Mouse (Mus musculus) intestine, embryonic 14.5 days (tissue): Measurements from ENCODE around the gene Adam22. TPM values are rescaled to one million over a fixed set of nuclear protein-coding genes. Genes with fewer than 3 reads are reported as not detected.

Source experiments
- ATAC-seq: fragments of 200-750 bp; cut with Nextera tagmentation; replicated peaks from 2 replicates; pipeline ENCODE4 v1.8.0; 2017; ENCODE audit warnings: low read depth, moderate number of reproducible peaks, moderate TSS enrichment, moderate library complexity; ENCODE audit not compliant: low FRiP score, low TSS enrichment
- DNase-seq: peaks from one replicate; pipeline ENCODE4 v3.0.0-alpha.2; 2018; ENCODE audit warnings: low spot score
- H3K27ac ChIP-seq: fragments of 300-500 bp; sonication (generic); 2 replicates; pipeline ENCODE4 v1.5.1; 2014; ENCODE audit warnings: low read depth, mild to moderate bottlenecking, control low read depth
- H3K27me3 ChIP-seq: fragments of 300-500 bp; sonication (generic); replicated peaks from 2 replicates; pipeline ENCODE4 v1.6.1; 2014; ENCODE audit warnings: low read length, control low read depth; ENCODE audit not compliant: control insufficient read depth, insufficient read depth
- H3K36me3 ChIP-seq: fragments of 300-500 bp; sonication (generic); 2 replicates; pipeline ENCODE4 v1.6.1; 2014; ENCODE audit warnings: low read length, control low read depth; ENCODE audit not compliant: control insufficient read depth, insufficient read depth
- H3K4me1 ChIP-seq: fragments of 300-500 bp; sonication (generic); replicated peaks from 2 replicates; pipeline ENCODE4 v1.6.1; 2014; ENCODE audit warnings: low read length, control low read depth, mixed read lengths; ENCODE audit not compliant: control insufficient read depth, insufficient read depth
- H3K4me2 ChIP-seq: fragments of 300-500 bp; sonication (generic); 2 replicates; pipeline ENCODE4 v1.6.1; 2014; ENCODE audit warnings: low read length
- H3K4me3 ChIP-seq: fragments of 300-500 bp; sonication (generic); 2 replicates; pipeline ENCODE4 v1.5.1; 2014; ENCODE audit warnings: low read depth, low read length, control low read depth, mixed read lengths
- H3K9ac ChIP-seq: fragments of 300-500 bp; sonication (generic); 2 replicates; pipeline ENCODE4 v1.6.1; 2014; ENCODE audit warnings: mild to moderate bottlenecking, low read length
- H3K9me3 ChIP-seq: fragments of 300-500 bp; sonication (generic); 2 replicates; pipeline ENCODE4 v1.6.1; 2016; ENCODE audit warnings: low read length, control low read depth; ENCODE audit not compliant: control insufficient read depth
- WGBS: fragments of 180-500 bp; shearing (Covaris S2); extraction: QIAGEN DNeasy Blood & Tissue Kit; methylation state at CpG from one replicate; pipeline ENCODE4 v1.1.7; 2014; 5-methylcytosine and 5-hydroxymethylcytosine counted together
- polyA plus RNA-seq: library from polyadenylated mRNA; unstranded; fragments of >200 nt; fragmentation: Nextera tagmentation; extraction: Ambion mirVana; gene quantifications from 2 replicates; pipeline ENCODE4 v1.2.1, GENCODE M21; 2014

Adam22 gene
- polyA plus RNA-seq, result 10.5 and 11.0 TPM in 2 replicates

- 0 out of 2 replicates have a peak, but pooled peaks cover 7% of the 10 kb centered on the region for H3K27me3 ChIP-seq
- no peaks in the 10 kb centered on the region for H3K36me3 ChIP-seq
- ATAC-seq (peak; percentile 85), DNase-seq (peak; percentile 83)
- H3K27ac ChIP-seq, result no peak within 1 kb of the TSS
- WGBS, result under 1% methylated on average over 55 of the region's 55 CpGs
- H3K4me3 ChIP-seq, result peak within 1 kb of the TSS; percentile 62
- peak within 1 kb of the TSS; percentile 72 for H3K4me2 ChIP-seq
- peak within 1 kb of the TSS; percentile 55 for H3K9ac ChIP-seq
- no peaks in the 10 kb centered on the region for H3K4me1 ChIP-seq
- H3K9me3 ChIP-seq, result no peaks in the 10 kb centered on the region
These were observed at the start of gene Adam22 for GRCm38 (mm10) chr5:8367614-8368327. Gene Adam22, minus strand, starts transcription at chr5:8368160.

GRCm38 (mm10) chr5:8417443-8417842 is 49.5 kb upstream of the Adam22 start:
- H3K4me3 ChIP-seq, result no peak overlapping the region
- no peak overlapping the region for H3K4me2 ChIP-seq
- peaks cover 3% of the 10 kb centered on the region; the same call in 1 of the 2 replicates for H3K4me1 ChIP-seq
- DNase-seq (no peak), ATAC-seq (no peak)
- no peak overlapping the region for H3K9ac ChIP-seq
- H3K27ac ChIP-seq, result no peak overlapping the region
- no peaks in the 10 kb centered on the region for H3K9me3 ChIP-seq
- H3K27me3 ChIP-seq, result no peaks in the 10 kb centered on the region
- H3K36me3 ChIP-seq, result peaks cover 47% of the 10 kb centered on the region
- 62% methylated on average over 1 of the region's 1 CpGs for WGBS

- no peak for DNase-seq
- ATAC-seq, result no peak
- no peak overlapping the region for H3K27ac ChIP-seq
- no peak overlapping the region for H3K4me3 ChIP-seq
- no peaks in the 10 kb centered on the region for H3K9me3 ChIP-seq
- no peak overlapping the region for H3K9ac ChIP-seq
- peaks cover 3% of the 10 kb centered on the region; the same call in 1 of the 2 replicates for H3K4me1 ChIP-seq
- H3K4me2 ChIP-seq, result no peak overlapping the region
- H3K36me3 ChIP-seq, result peaks cover 48% of the 10 kb centered on the region
- 89% methylated on average over 3 of the region's 3 CpGs for WGBS
- no peaks in the 10 kb centered on the region for H3K27me3 ChIP-seq
These were observed 48.9 kb upstream of the Adam22 start for GRCm38 (mm10) chr5:8416683-8417413.

- Histone ChIP-seq H3K36me3 (peaks cover 66% of the 10 kb centered on the region), H3K9me3 (no peaks in the 10 kb centered on the region), H3K4me3 (no peak overlapping the region), H3K27ac (no peak overlapping the region), H3K27me3 (no peaks in the 10 kb centered on the region), H3K9ac (no peak overlapping the region), H3K4me1 (no peaks in the 10 kb centered on the region), H3K4me2 (no peak overlapping the region)
- WGBS, result 87% methylated on average over 4 of the region's 4 CpGs
- DNase-seq, result no peak
- no peak for ATAC-seq
These were observed 40.8 kb upstream of the Adam22 start for GRCm38 (mm10) chr5:8408746-8409145.

GRCm38 (mm10) chr5:8397587-8398249 is 29.8 kb upstream of the Adam22 start:
- no peak for DNase-seq
- H3K4me3 ChIP-seq, result no peak overlapping the region
- no peak for ATAC-seq
- peaks cover 59% of the 10 kb centered on the region for H3K36me3 ChIP-seq
- H3K4me1 ChIP-seq, result no peaks in the 10 kb centered on the region
- WGBS, result 95% methylated on average over 13 of the region's 13 CpGs
- H3K27ac ChIP-seq, result no peak overlapping the region
- no peak overlapping the region for H3K9ac ChIP-seq
- H3K9me3 ChIP-seq, result no peaks in the 10 kb centered on the region
- no peaks in the 10 kb centered on the region for H3K27me3 ChIP-seq
- H3K4me2 ChIP-seq, result no peak overlapping the region

GRCm38 (mm10) chr5:8393891-8394583 is 26.1 kb upstream of the Adam22 start:
- H3K27ac ChIP-seq, result no peak overlapping the region
- no peak for ATAC-seq
- DNase-seq, result no peak
- no peaks in the 10 kb centered on the region for H3K4me1 ChIP-seq
- H3K4me2 ChIP-seq, result no peak overlapping the region
- peaks cover 31% of the 10 kb centered on the region for H3K36me3 ChIP-seq
- 68% methylated on average over 1 of the region's 1 CpGs for WGBS
- no peak overlapping the region for H3K4me3 ChIP-seq
- H3K27me3 ChIP-seq, result no peaks in the 10 kb centered on the region
- H3K9ac ChIP-seq, result no peak overlapping the region
- no peaks in the 10 kb centered on the region for H3K9me3 ChIP-seq

- WGBS, result 81% methylated on average over 5 of the region's 5 CpGs
- H3K4me3 ChIP-seq, result no peak overlapping the region
- DNase-seq (no peak), ATAC-seq (no peak)
- no peak overlapping the region for H3K27ac ChIP-seq
- H3K9ac ChIP-seq, result no peak overlapping the region
- H3K9me3 ChIP-seq, result no peaks in the 10 kb centered on the region
- H3K36me3 ChIP-seq, result no peaks in the 10 kb centered on the region
- H3K4me1 ChIP-seq, result no peaks in the 10 kb centered on the region
- no peak overlapping the region for H3K4me2 ChIP-seq
- H3K27me3 ChIP-seq, result no peaks in the 10 kb centered on the region
These were observed 6.4 kb upstream of the Adam22 start for GRCm38 (mm10) chr5:8374297-8374906.

GRCm38 (mm10) chr5:8373415-8373814 is 5.5 kb upstream of the Adam22 start:
- ATAC-seq, result no peak
- Histone ChIP-seq H3K27me3 (no peaks in the 10 kb centered on the region), H3K4me1 (no peaks in the 10 kb centered on the region), H3K4me3 (no peak overlapping the region), H3K36me3 (no peaks in the 10 kb centered on the region), H3K9me3 (no peaks in the 10 kb centered on the region), H3K27ac (no peak overlapping the region), H3K9ac (no peak overlapping the region), H3K4me2 (no peak overlapping the region)
- no peak for DNase-seq
- 80% methylated on average over 4 of the region's 4 CpGs for WGBS
